Mouse (Mus musculus): ENCODE data around the gene Apeh.
"Not testable (repeated sequence)": the region's sequence is repeated elsewhere in the genome, so short reads cannot be mapped to it uniquely, and the experiment has no call there.

The Apeh gene

DNA sequence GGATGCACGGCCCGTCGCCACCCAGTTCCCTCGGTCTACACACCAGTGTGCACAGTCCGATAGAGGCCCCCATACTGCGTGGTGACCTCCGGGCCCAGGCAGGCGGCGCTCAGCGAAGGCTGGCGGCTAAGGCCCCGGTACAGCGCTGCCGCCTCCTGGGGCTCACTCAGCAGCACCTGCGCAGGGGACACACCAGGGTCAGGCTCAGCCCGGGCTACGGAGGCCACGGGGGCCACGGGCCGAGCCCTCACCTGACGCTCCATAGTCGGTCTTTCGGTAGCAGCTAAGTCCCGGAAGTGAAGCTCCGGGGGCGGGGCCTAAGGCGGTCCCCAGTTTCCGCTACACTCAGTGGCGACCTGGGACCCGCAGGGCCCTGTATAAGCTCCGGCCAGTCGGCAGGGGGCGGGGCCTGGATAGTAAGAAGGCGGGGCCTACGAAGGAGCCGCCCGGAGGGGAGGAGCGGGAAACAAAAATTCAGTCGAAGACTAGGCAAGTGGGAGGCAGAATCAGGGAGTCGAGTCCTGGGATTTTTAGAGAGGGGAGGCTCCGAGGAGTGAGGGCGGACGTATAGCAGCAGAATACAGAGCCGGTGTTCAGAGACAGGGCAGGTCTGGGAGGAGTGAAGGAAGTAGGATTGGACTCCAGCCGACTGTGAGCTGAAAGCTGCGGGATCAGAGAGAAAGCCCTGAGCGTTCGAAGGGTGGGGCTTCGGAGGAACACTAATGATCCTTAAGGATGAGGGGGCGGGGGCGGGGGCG lies at the start of gene Apeh:
Gene Apeh, minus strand, starts transcription at position 423 of the 758 bp plus-strand sequence.
- peak; percentile 97 for DNase-seq

DNA sequence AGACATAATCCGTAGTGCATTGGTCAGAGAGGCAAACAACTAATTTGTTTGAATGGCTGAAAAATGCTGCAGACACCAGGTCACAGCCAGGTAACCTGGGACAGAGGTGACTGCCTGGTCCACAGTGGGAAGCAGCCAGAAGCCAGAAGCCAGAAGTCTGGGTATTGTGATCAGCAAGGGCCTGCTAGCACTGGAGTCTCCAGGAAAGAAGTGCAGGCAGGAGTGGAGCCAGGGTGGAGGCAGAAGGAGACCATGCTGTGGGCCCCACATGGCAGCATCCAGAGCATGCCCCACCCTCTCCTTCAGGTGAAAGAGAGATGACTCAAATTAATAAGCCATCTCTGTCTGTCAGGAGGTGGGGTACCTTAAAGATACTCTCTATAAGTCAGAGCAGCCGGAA lies 49.1 kb upstream of the Apeh start:
- no peak for DNase-seq

DNA sequence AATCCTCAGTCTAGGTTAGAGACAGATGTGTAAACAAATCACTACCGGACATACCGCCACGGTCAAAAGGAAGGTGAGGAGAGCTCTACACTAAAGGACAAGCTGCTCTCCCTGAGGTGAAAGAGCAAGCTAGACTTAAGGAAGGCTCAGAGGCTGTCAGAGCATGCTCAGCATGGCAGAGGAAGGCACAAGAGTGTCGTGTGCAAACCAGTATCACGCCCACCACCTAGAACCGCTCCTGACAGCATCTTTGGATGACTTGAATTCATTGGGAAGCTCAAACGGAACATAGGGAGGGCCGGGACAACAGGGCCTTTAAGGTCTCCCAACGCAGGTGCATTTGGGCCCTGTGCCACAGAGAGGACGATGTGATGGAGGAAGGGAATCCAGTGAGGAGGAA lies 47.0 kb upstream of the Apeh start:
- no peak for DNase-seq

DNA sequence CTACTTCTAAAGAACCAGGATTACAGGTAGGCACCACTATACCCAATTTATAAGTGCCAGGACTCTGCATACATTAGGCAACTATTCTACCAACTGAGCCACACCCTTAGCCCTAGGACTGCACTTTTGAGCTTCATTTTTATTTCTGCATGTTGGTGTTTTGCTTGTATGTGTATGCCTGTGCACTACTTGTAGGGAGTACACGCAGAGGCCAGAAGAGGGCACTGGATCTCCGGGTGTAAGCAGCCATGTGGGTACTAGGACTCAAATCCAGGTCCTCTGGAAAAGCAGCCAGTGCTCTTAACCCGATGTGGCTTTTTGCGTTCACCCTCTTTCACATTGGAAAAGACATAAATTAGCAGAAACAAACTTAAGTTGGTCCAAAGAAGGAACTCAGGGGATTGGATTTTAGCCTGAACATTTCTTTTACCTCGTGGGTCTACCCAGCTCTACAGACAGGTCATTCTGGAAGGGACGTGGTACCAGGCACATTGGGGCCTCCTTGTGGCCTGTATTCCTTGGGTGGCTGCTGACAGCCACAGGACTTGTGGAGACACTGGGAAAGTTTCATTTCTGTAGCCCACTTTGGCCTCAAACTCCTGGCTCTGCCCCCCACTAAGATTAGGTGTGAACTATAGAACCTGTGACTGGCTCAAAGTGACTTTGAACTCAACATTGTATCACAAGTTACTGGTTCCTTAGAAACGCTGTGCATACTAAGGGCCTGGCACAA lies 45.7 kb upstream of the Apeh start:
- DNase-seq: no peak

DNA sequence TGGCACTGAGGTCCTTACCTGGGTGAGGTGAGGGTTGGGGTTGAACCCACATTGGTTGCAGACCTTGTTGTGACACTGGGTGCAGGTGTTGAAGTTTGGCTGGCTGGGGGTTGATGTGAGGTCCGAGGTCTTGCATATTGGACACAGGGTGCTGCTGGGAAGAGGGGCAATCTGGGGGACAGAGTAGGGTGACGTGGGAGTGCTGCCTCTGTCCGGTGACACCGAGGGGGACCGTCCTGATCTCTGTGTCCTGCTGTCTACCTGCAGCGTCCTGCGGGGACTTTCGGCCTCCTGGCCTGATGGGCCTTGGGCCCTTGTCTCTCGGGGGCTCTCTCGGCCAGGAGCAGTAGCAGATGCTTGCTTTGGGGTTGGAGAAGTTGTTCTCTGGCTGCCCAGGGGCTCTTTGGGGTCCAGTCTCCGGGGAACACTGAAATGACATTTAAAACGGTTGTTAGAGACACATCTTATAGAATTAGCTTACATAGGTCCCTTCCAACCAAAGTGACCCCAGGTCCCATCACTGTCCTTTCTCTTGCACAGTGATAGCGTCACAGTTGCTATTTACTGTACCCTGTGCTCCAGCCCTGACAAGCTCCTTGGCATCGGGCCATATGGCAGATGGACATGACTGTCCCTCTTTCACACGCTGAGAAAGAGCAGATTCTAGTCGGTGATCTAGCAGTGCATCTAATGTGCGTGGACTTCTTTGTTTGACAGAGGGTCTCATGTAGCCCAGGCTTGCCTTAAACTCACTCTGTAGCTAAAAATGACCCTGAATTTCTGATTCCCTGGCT lies 45.0 kb upstream of the Apeh start:
- no peak for DNase-seq

DNA sequence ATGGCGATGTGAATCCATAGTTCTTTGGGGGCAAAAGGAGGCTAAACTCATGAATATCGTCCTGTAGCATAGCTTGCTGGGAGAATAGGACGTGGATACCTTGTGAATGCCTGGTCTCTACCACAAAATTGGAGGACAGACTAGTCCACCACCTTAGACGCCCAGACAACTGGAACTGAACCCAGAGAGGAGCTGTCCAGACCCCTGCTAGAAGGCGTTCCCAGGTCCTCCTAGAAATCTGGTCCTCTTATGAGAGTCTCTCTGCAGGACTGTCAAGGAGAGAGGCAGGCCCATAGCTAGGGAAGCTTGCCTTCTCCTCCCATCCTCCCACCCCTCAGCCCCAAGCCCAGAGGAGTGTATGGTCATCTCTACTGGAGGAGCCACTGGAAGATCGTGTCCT lies 43.7 kb upstream of the Apeh start:
- DNase-seq: no peak

DNA sequence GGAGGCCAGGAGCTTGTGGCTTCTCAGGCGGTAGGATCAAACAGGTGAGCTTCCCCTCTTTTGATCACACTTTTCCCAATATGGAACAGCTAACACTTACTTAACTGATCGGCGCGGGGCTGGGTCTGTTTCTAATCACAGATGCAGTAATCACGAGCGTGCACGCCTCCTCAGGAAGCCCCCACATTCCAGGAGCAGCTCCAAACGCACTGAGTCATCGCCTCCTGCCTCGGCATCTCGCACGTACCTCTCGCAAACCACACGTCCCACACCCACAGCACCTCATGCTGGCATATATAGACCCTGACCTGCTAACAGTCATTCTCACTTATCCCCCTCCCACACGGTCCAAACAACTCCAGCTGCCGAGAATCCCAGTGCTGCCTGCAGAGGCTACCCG lies 43.1 kb upstream of the Apeh start:
- peak; percentile 48 for DNase-seq

DNA sequence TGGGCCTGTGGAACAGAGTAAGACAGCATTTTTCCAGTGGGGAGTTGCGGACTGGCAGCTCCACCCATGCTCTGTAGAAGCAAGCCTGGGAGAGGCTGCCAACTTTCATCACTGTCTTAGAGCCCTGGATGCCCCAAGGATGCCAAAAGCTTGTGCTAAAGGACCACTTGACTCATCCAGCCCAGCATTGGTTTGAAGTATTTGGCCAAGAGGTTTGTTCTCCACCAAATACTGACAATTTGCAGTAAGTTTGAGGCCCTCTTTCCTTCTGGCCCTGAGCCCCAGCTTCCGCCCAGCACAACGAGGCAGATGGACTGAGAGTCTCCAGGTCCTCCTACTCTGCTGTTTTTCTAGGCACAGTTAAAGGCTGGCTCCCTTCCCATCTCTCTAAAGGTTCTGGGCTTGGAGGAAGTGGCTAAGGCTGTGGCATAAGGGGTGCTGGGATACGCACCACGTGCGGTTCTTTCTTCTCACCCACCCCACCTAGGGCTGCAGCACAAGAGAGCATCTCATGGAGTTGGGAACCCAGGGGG lies 42.6 kb upstream of the Apeh start:
- no peak for DNase-seq

DNA sequence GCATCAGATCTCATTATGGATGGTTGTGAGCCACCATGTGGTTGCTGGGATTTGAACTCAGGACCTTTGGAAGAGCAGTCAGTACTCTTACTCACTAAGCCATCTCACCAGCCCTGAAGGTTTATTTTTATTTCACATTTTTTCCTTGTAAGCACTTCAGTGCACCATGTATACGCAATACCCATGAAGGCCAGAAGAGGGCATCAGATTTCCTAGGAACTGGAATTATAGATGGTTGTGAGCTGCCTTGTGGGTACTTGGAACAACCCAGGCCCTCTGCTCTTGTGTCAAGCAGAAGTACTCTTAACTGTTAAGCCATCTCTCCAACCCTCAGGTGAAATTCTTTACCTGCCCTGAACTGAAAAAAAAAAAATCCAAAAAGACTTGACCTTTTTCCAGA lies 41.8 kb upstream of the Apeh start:
- DNase-seq: peak; percentile 50

DNA sequence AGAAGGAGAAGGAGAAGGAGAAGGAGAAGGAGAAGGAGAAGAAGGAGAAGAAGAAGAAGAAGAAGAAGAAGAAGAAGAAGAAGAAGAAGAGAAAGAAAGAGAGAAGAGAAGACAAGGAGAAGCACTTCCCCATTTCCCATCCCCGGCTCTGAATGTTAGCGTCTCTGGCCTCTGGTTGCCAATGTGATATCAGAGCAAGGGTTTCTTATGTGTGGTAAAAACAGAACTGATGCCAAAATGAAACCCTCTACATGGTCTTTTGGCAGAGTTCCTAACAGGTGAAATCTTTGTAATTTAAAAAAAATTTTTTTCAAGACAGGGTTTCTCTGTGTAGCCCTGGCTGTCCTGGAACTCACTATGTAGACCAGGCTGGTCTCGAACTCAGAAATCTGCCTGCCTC lies 41.3 kb upstream of the Apeh start:
- not testable (repeated sequence) for DNase-seq

DNA sequence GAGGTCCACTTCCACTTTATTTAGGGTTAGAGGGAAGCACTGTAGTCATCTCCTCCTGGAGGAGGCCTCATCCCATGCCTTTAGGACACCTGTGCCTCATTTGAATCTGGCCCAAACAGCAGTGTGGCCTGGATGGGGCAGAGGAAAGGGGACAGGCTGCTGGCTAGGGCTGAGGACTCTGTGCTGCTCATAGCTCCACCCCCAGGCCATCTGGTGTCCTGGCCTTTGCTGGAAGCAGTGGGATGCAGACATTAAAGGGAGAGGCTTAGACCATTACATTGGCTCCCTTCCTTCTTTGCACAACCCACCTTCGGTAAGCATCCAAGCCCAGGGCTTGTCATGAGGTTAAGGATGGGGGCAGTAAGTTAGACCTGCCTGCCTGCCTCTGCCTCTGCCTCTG lies 39.1 kb upstream of the Apeh start:
- DNase-seq: no peak

DNA sequence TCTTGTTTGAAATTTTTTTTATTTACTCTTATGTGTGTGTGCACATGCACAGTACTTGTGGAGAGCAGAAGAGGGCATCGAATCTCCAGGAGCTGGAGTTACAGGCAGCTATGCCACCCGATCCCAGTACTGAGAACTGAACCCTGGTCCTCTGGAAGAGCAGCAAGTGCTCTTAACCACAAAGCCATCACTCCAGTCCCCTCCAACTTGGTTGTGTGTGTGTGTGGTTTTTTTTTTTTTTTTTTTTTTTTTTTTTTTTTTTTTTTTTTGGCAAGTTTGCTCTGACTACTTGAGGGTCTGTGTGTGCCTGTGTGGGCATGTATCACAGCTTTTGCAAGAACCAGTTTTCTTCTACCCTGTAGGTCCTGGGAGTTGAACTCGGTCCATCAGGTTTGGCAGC lies 38.0 kb upstream of the Apeh start:
- no peak for DNase-seq

DNA sequence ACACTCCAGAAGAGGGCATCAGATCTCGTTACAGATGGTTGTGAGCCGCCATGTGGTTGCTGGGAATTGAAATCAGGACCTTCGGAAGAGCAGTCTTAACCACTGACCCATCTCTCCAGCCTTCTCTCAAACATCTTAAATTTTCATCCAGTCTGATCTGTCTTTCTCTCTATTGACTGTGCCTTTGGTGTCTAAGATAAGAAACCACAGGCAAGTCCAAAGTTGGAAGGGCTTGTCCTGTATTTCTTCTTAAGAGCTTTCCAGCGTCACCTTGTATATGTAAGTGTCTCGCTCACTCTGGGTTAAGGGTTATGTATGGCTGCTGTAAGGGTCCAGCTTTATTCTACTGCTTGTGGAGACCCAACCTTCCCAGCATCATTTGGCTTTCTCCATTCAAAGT lies 37.1 kb upstream of the Apeh start:
- DNase-seq: no peak

DNA sequence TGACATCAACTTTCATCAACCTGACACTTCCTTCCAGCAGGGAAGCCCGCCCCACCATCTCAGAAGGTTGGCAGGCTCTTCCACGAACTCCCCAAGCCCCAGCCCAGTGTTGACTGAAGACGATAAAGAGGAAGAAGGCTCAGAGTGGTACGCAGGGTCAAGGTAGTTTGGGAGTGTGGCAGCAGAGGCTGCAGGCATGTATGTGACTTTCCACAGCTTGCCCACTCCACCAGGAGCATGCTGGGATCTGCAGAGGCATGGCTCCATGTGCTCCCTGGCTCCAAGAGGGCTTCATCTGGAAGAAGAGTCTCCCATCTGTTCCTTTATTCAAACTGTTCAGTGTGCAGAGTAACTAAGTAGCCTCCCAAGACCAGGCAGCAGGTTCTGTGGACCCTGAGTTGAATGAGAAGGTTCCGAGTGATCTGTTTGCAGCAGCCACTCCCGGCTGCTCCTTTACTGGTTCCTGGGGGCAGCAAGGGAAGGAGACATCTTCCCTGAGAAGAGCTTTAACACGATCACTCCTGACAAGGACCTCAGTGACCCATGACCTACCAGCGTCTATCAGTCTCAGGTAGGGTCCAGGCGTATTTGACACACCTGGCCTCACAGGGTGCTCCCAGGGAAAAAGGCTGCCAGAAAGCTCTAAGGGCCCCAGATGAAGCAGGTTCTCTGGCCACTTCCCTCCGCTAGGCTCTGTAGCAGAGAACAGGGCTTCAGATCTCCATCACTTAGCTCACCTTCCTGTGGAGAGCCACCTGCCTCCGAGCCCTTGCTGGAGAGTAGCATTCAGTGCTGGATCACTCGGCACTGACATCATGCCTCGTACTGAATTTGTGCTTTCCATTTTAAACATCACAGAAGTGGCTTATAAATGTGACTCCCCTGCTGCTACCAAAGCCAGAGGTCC lies 34.9 kb upstream of the Apeh start:
- no peak for DNase-seq

DNA sequence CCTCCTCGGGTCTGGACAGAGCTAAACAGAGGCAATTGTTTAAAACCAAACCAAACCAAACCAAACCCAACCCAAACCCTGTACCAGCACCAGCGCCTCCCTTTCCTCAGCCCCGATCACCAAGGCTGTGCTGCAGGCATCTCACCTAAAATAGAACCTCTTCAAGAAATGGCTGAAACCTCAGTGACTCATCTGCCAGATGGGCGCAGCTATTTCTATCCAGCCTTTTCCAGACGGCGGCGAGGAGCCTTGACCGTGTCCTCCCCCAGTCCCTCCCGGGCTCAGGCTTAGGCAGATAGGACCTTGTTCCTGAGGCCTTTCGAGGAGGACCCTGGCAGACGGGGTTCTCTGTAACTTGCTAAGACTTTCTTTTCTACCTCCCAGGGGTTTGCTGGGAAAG lies 33.8 kb upstream of the Apeh start:
- no peak for DNase-seq

DNA sequence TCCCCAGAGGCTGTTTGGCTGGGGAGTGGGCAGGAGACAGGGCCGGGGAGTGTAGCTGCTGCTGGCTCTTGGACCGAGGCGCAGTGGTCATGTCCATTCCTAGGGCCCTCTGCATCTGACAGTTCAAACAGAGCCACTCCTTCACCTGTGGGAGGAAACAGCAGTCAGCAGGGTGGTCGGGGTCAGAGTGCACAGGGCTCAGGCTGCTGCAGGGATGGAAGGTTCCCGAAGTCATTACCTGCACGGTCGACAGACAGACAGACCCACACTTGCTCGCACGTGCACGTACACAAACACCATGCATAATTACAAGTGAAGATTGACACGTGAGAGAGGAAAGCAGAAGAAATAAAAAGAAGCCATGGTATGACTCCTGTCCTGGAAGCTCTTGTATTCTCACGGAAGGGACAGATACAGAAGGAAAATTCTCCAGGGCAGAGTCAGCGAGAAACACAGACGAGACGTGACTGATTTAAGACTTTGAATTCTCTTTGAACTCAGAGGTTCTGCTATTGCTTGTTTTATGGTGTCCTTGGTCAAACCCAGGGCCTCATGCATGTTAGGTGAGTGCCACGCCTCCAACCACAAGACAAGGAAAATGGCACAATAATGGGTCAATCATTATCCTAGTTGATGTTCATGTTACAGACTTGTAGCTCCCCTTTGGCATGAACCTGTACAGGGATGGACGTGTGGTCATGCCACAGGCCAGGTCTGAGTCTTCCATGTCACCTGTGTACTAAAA lies 32.2 kb upstream of the Apeh start:
- DNase-seq: no peak

DNA sequence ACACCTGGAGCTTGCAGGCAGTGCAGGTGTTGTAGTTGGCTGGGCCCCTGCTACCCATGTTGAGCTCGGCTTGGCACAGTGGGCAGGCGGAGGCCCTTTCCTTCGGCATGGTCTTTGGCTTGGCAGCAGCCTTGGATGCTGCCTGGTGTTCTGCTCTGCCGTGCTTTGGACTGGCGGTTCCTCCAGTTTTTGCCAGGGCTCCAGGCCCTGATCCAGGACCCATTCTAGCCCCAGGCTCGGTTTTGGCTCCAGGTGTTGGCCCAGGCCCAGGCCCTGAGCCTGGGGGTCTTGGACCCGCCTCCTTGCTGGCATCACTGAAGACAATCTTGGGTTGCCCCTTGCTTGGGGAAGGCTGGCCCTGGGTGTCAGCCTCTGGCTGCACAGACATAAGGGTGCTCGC lies 31.3 kb upstream of the Apeh start:
- DNase-seq: no peak

DNA sequence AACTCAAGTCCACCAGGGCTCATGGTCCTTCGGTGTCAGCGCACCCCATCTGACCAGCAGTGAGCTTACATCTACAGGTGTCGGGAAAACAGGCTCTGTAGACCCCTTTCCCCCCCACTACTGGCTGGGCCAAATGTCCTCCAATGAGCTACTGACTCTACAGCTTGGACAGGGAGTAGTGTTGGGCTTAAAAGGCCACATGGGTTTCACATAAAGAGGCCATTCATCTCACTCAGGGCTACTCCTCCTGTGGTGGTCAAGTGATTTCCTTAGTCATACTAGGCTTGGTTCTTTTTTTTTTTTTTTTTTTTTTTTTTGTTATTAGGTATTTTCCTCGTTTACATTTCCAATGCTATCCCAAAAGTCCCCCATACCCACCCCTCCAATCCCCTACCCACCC lies 29.5 kb upstream of the Apeh start:
- DNase-seq: no peak

DNA sequence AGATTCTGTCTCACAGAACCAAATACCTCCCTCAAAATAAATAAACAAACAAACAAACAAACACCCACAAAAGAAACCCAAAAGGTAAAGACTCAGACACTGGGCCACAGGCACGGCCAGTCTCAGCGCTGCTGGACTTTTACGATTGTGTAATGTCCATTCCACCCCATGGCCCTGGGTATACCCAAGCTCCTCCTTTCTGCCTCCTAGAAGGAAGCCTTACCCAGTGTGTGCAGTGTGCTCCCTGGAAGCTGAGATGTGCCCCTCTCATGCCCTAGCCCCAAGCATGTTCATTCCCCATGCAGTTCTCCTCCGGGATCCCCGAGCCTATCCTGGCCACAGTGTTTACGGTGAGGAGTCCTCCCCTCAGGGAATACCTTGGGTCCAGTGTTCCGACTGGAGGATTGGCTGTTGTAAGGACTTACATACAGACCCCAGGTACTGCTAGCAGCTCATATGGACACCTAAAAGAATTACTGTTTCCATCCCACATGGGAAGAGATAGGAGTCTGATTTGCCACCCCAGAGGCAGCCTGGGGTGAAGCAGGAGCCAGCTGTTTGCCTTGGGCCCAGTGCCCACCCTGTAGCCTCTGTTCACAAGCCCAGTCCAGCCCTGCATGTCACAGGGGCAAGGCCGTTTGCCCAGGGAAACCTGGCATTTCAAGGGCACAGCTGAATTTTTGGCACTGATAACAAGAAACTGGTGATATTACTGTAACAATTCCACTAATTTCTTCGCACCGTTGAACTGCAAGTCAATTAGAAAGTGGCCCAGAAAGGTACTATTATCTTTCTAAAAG lies 27.0 kb upstream of the Apeh start:
- DNase-seq: no peak

DNA sequence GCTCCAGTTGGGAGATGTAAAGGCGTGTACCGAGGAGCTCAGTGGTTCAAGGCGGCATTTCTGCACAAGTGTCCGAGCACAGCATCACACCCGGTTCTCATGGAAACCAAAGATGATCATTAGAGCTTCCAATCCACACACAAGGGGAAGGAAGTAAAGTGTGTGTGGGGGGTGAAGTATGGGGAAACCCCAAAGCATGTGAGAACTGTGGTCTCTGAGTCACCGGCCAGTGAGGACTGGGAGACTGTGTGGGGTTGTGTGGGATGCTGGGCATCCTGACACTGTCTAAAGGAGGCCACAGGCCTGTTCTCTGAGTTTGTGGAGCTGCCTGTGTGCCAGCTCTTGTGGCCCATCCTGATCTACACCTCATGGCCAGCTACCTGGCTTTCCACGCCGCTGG lies 26.3 kb upstream of the Apeh start:
- DNase-seq: no peak

DNA sequence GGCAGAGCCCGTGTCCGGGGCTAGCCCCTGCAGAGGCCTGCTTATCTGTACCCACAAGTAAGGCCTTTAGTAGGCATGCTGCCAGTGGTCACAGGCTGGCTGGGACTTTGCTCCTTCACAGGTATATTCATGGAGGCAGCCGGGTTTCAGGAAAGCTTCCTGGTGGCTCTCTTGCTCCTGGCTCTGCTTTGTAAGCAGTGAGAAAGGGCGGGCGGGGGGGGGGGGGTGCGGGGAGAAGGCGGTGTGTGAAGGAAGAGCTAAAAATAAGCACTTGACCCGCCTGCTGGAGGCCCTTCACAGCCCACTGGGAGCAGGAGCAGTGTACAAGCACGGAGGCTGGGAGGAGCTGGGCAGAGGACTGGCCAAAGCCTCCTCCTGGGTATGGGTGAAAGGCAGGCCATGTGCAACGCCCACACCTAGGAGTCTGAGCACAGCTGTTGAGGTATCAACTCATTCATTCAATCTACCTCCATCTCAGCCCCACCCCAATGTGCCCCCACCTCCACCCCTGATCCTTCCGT lies 25.5 kb upstream of the Apeh start:
- DNase-seq: no peak

Data from embryo, embryonic 11 days (tissue).